ENCODE assay signal across 8 mouse cellular contexts in the genomic region with DNA sequence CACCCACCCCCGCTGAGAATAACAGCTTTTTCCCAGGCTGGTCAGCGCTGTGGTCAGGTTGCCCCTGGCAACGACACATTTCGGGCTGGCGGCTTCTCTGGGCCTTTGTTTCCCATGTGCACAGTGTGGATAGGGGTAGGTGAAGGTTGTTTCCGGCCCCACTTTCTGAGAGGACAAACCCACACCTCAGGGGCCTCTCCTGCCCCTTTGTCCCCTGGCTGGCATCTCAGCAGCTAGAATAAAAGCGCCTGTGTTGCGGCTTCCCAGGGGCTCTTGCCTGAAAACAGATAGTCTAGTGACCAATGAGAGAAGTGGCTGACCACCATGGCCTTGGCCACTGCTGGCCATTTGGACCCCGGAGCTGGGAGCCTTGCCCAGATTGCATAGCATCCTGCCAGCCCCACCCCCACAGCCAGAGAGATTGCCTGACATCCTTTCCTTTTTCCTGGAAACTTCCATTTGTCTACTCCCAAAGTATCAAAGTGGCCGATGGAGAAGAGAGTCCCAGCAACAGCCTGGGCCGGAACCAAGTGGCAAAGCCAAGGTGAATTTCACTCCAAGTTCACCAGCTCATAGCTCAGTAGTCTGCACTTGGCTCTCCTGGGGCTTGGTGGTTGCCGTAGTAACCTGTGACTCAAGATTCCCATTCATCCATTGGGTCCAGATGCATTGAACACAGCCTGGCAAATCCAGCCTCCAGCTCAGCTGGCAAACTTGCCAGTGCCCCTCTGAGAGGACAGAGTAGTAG.
DNase-seq lines count a peak whose midpoint lies in the region; ATAC-seq lines count a peak whose summit lies in the region.

No protein-coding gene starts in this region.

- peak overlapping the region; percentile 74 for H3K27ac ChIP-seq in hindbrain, embryonic 15.5 days (replicated peaks)
- H3K27ac ChIP-seq in limb, embryonic 12.5 days, result peak overlapping the region; percentile 29; the same call in 1 of the 2 replicates

- DNase-seq in cerebellum, adult 11-12 months, result peak; percentile 43
- no peak for DNase-seq in cerebellum, adult 8-10 months
- peak; percentile 12 for DNase-seq in ES-CJ7 (ENCODE audit: low read depth, low spot score)
- DNase-seq in fibroblast of lung, adult 2 months (ENCODE audit: low read depth), result peak; percentile 84
- DNase-seq in right cerebral cortex, adult 18-20 months, result peak; percentile 74
- DNase-seq in B cell, adult 2 months, result no peak

- no peaks in the 10 kb centered on the region for H3K36me3 ChIP-seq in hindbrain, embryonic 15.5 days
- no peaks in the 10 kb centered on the region for H3K36me3 ChIP-seq in limb, embryonic 12.5 days

- peaks cover 21% of the 10 kb centered on the region for H3K4me1 ChIP-seq in hindbrain, embryonic 15.5 days (replicated peaks)
- H3K4me1 ChIP-seq in limb, embryonic 12.5 days (replicated peaks), result peaks cover 12% of the 10 kb centered on the region

- peak overlapping the region; percentile 10; the same call in 1 of the 2 replicates for H3K4me2 ChIP-seq in hindbrain, embryonic 15.5 days
- H3K4me2 ChIP-seq in limb, embryonic 12.5 days, result no peak overlapping the region

- H3K9me3 ChIP-seq in hindbrain, embryonic 15.5 days, result no peaks in the 10 kb centered on the region
- no peaks in the 10 kb centered on the region for H3K9me3 ChIP-seq in limb, embryonic 12.5 days

- peak; percentile 89 for ATAC-seq in hindbrain, embryonic 15.5 days (ENCODE audit: low FRiP score, low read depth)
- ATAC-seq in limb, embryonic 12.5 days (ENCODE audit: insufficient number of reproducible peaks, insufficient read depth, low FRiP score, low TSS enrichment, low read depth), result no peak

- H3K9ac ChIP-seq in hindbrain, embryonic 15.5 days, result no peak overlapping the region
- no peak overlapping the region; the same call in 1 of the 2 replicates for H3K9ac ChIP-seq in limb, embryonic 12.5 days (replicated peaks)

- WGBS in hindbrain, embryonic 15.5 days, result 11% methylated on average over 12 of the region's 12 CpGs
- WGBS in limb, embryonic 12.5 days, result 69% methylated on average over 12 of the region's 12 CpGs

- H3K27me3 ChIP-seq in hindbrain, embryonic 15.5 days, result no peaks in the 10 kb centered on the region
- H3K27me3 ChIP-seq in limb, embryonic 12.5 days, result no peaks in the 10 kb centered on the region; the same call in 1 of the 2 replicates

- no peak overlapping the region for H3K4me3 ChIP-seq in hindbrain, embryonic 15.5 days
- H3K4me3 ChIP-seq in limb, embryonic 12.5 days (replicated peaks), result no peak overlapping the region

Comparison
In these comparisons a context has a peak if more than half of its experiments do, and no peak if none do; other contexts are left out.
1. DNase-seq: peak in cerebellum, adult 11-12 months (single experiment), ES-CJ7 (single experiment), fibroblast of lung, adult 2 months (single experiment) and right cerebral cortex, adult 18-20 months (single experiment); none in cerebellum, adult 8-10 months (single experiment) and B cell, adult 2 months (0 of 2).